Mouse (Mus musculus) small intestine, adult 2 months (tissue): ENCODE data around the gene Rab4a.

Experiments used
- CTCF ChIP-seq: fragments of 200-500 bp; IDR thresholded peaks from 2 replicates; pipeline ENCODE4 v1.5.1; 2012; ENCODE audit warnings: low read depth, mild to moderate bottlenecking, control low read depth, inconsistent platforms, low read length, moderate library complexity, mixed read lengths; ENCODE audit not compliant: insufficient replicate concordance, insufficient read length; ENCODE audit errors: extremely low read depth
- POLR2A ChIP-seq: fragments of 200-500 bp; IDR thresholded peaks from 2 replicates; pipeline ENCODE4 v1.6.1; 2012; ENCODE audit warnings: low read depth, mild to moderate bottlenecking, control low read depth, inconsistent platforms, low read length, moderate library complexity

GRCm38 (mm10) chr8:123823532-123824123 lies 17.8 kb downstream of the Rab4a start:
- TF ChIP-seq CTCF (no peak), POLR2A (no peak)
